Mouse (Mus musculus): ENCODE results near the gene Zfp574. TPM values are rescaled to one million over a fixed set of nuclear protein-coding genes. Genes with fewer than 3 reads are reported as not detected.

Zfp574 gene
- total RNA-seq, 1 experiment from 2014 or later: 11.6 TPM

Other genes with a start within 250 kb of the Zfp574 start
- gene Gm9844, start 210.4 kb upstream of the Zfp574 start, total RNA-seq (2017): 5.2 and 7.1 TPM in 2 replicates
- gene Lypd4, start 202.6 kb upstream of the Zfp574 start, total RNA-seq (2017): not detected in 2 replicates
- not detected in 2 replicates for gene Dmrtc2, start 202.5 kb upstream of the Zfp574 start, total RNA-seq (2017)
- gene Rps19, start 188.2 kb upstream of the Zfp574 start, total RNA-seq (2017): 834 and 844 TPM in 2 replicates
- gene Cd79a, start 175.2 kb upstream of the Zfp574 start, total RNA-seq (2017): 464 and 482 TPM in 2 replicates
- gene Arhgef1, start 169.7 kb upstream of the Zfp574 start, total RNA-seq (2017): 473 and 474 TPM in 2 replicates
- not detected in 2 replicates for gene Gm4881, start 128.1 kb upstream of the Zfp574 start, total RNA-seq (2017)
- gene Rabac1, start 99.8 kb upstream of the Zfp574 start, total RNA-seq (2017): 201 and 229 TPM in 2 replicates
- 60.2 and 66.9 TPM in 2 replicates for gene Atp1a3, start 66.6 kb upstream of the Zfp574 start, total RNA-seq (2017)
- gene Grik5, start 221 bp upstream of the Zfp574 start, total RNA-seq (2017): 1.1 and 2.1 TPM in 2 replicates
- gene Pou2f2, start 107.2 kb downstream of the Zfp574 start, total RNA-seq (2017): 47.4 and 53.1 TPM in 2 replicates
- 85.2 and 92.0 TPM in 2 replicates for gene Dedd2, start 148.0 kb downstream of the Zfp574 start, total RNA-seq (2017)
- 9.6 and 10.0 TPM in 2 replicates for gene Zfp526, start 148.9 kb downstream of the Zfp574 start, total RNA-seq (2017)
- 75.4 and 85.4 TPM in 2 replicates for gene Gsk3a, start 165.3 kb downstream of the Zfp574 start, total RNA-seq (2017)
- gene Erf, start 178.2 kb downstream of the Zfp574 start, total RNA-seq (2017): 6.4 and 9.7 TPM in 2 replicates
- gene Cic, start 195.1 kb downstream of the Zfp574 start, total RNA-seq (2017): 143 and 163 TPM in 2 replicates
- gene Pafah1b3, start 225.4 kb downstream of the Zfp574 start, total RNA-seq (2017): 33.6 and 47.8 TPM in 2 replicates
- gene Prr19, start 228.8 kb downstream of the Zfp574 start, total RNA-seq (2017): not detected in 2 replicates
- gene Tmem145, start 233.5 kb downstream of the Zfp574 start, total RNA-seq (2017): not detected in 2 replicates
- gene Megf8, start 244.6 kb downstream of the Zfp574 start, total RNA-seq (2017): 0.23 and 0.37 TPM in 2 replicates

Measured in neutrophil, adult 5-6 weeks (primary cell).